Comparison of ENCODE assay signal across 8 mouse cellular contexts in the genomic region with DNA sequence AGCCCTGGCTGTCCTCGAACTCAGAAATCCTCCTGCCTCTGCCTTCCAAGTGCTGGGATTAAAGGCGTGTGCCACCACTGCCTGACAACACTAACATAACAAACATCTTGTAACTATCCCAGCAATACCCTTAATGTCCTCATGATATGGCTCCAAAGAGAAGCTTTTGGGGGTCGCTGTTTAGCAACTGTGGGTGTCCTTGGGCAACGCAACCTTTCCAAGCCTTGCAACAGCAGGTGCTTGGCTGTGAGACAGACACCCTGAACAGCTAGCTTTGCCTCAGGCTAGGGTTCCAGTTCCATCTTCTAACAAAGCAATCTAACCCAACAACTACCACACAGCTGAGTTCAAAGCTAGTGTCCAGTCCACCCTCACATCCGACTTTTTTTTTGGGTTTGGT. TPM values are rescaled to one million over a fixed set of nuclear protein-coding genes. Genes with fewer than 3 reads are reported as not detected.
DNase-seq lines count a peak whose midpoint lies in the region; ATAC-seq and TF ChIP-seq lines count a peak whose summit lies in the region.

No protein-coding gene starts in this region.

- H3K4me3 ChIP-seq in kidney, embryonic 16.5 days (ENCODE audit: low read length): peak overlapping the region; percentile 90
- no peak overlapping the region for H3K4me3 ChIP-seq in kidney, adult 2 months (ENCODE audit: insufficient read depth, low read depth, low read length)
- peak overlapping the region; percentile 60 for H3K4me3 ChIP-seq in embryonic facial prominence, embryonic 11.5 days (ENCODE audit: low read depth, low read length)
- H3K4me3 ChIP-seq in intestine, postnatal 0 days (ENCODE audit: low read depth, low read length): peak overlapping the region; percentile 67
- peak overlapping the region; percentile 52 for H3K4me3 ChIP-seq in neural tube, embryonic 13.5 days

- no peak overlapping the region for H3K27ac ChIP-seq in kidney, embryonic 16.5 days (ENCODE audit: low read length)
- no peak overlapping the region for H3K27ac ChIP-seq in kidney, adult 2 months (ENCODE audit: insufficient read depth, low read depth, low read length)
- no peak overlapping the region for H3K27ac ChIP-seq in embryonic facial prominence, embryonic 11.5 days (replicated peaks; ENCODE audit: low read depth, low read length)
- H3K27ac ChIP-seq in intestine, postnatal 0 days (ENCODE audit: low read depth, low read length): no peak overlapping the region
- H3K27ac ChIP-seq in neural tube, embryonic 13.5 days (replicated peaks): no peak overlapping the region

- TF ChIP-seq CTCF in kidney, adult 2 months (conservative IDR thresholded peaks at IDR 0.05; ENCODE audit: insufficient read depth, insufficient read length, low read depth, low read length): no peak
- TF ChIP-seq CTCF in intestine, postnatal 0 days (IDR thresholded peaks at IDR 0.05; ENCODE audit: low read depth): no peak

- no peak for TF ChIP-seq POLR2A in kidney, adult 2 months (IDR thresholded peaks at IDR 0.05; ENCODE audit: low read depth, low read length)

- WGBS in kidney, embryonic 16.5 days: 68% methylated on average over 5 of the region's 5 CpGs
- 73% methylated on average over 5 of the region's 5 CpGs for WGBS in kidney, adult 2 months
- WGBS in embryonic facial prominence, embryonic 11.5 days: 65% methylated on average over 5 of the region's 5 CpGs
- WGBS in intestine, postnatal 0 days: 52% methylated on average over 5 of the region's 5 CpGs
- 65% methylated on average over 5 of the region's 5 CpGs for WGBS in neural tube, embryonic 13.5 days

- H3K4me2 ChIP-seq in kidney, embryonic 16.5 days (replicated peaks; ENCODE audit: low read depth, low read length): peak overlapping the region; percentile 96
- peak overlapping the region; percentile 72 for H3K4me2 ChIP-seq in embryonic facial prominence, embryonic 11.5 days (ENCODE audit: low read depth, low read length)
- H3K4me2 ChIP-seq in intestine, postnatal 0 days (replicated peaks; ENCODE audit: low read depth): peak overlapping the region; percentile 87
- peak overlapping the region; percentile 95 for H3K4me2 ChIP-seq in neural tube, embryonic 13.5 days

- H3K36me3 ChIP-seq in kidney, embryonic 16.5 days (ENCODE audit: insufficient read depth, low read length): peaks cover 41% of the 10 kb centered on the region
- H3K36me3 ChIP-seq in kidney, adult 2 months (ENCODE audit: control insufficient read depth, insufficient read depth, low read length): no peaks in the 10 kb centered on the region; the same call in 1 of the 2 replicates
- peaks cover 12% of the 10 kb centered on the region for H3K36me3 ChIP-seq in embryonic facial prominence, embryonic 11.5 days (replicated peaks; ENCODE audit: control insufficient read depth, insufficient read depth, low read depth, low read length)
- peaks cover 38% of the 10 kb centered on the region; the same call in 1 of the 2 replicates for H3K36me3 ChIP-seq in intestine, postnatal 0 days (ENCODE audit: control insufficient read depth, insufficient read depth)
- H3K36me3 ChIP-seq in neural tube, embryonic 13.5 days: peaks cover 46% of the 10 kb centered on the region

- H3K9ac ChIP-seq in kidney, embryonic 16.5 days (replicated peaks; ENCODE audit: low read length): peak overlapping the region; percentile 93
- peak overlapping the region; percentile 87 for H3K9ac ChIP-seq in embryonic facial prominence, embryonic 11.5 days (replicated peaks; ENCODE audit: low read length)
- 0 out of 2 replicates have a peak overlapping the region, but pooled peaks have one; percentile 72 for H3K9ac ChIP-seq in intestine, postnatal 0 days (ENCODE audit: low read depth, low read length)
- H3K9ac ChIP-seq in neural tube, embryonic 13.5 days: peak overlapping the region; percentile 85

- DNase-seq in kidney, adult 2 months: no peak
- DNase-seq in embryonic facial prominence, embryonic 11.5 days (ENCODE audit: low spot score): no peak
- no peak for DNase-seq in yolk sac, embryonic 10.5 days (ENCODE audit: low spot score)
- DNase-seq in testis, postnatal 10 days (ENCODE audit: low spot score): no peak
- no peak for DNase-seq in right cerebral cortex, postnatal 14 days

- ATAC-seq in kidney, embryonic 16.5 days (ENCODE audit: low FRiP score, low TSS enrichment): no peak
- no peak for ATAC-seq in embryonic facial prominence, embryonic 11.5 days (replicated peaks; ENCODE audit: insufficient number of reproducible peaks, low FRiP score, low TSS enrichment, low read depth)
- ATAC-seq in intestine, postnatal 0 days: no peak
- ATAC-seq in neural tube, embryonic 13.5 days (ENCODE audit: low read depth): no peak

- peaks cover 34% of the 10 kb centered on the region for H3K4me1 ChIP-seq in kidney, embryonic 16.5 days (ENCODE audit: insufficient read depth, low read length)
- peaks cover 12% of the 10 kb centered on the region for H3K4me1 ChIP-seq in kidney, adult 2 months (ENCODE audit: control insufficient read depth, insufficient read depth, low read length)
- H3K4me1 ChIP-seq in embryonic facial prominence, embryonic 11.5 days (ENCODE audit: control insufficient read depth, insufficient read depth, low read length): no peaks in the 10 kb centered on the region
- H3K4me1 ChIP-seq in intestine, postnatal 0 days (replicated peaks; ENCODE audit: control insufficient read depth, insufficient read depth, low read length): no peaks in the 10 kb centered on the region
- H3K4me1 ChIP-seq in neural tube, embryonic 13.5 days (replicated peaks): peaks cover 42% of the 10 kb centered on the region

- no peaks in the 10 kb centered on the region for H3K9me3 ChIP-seq in kidney, embryonic 16.5 days (ENCODE audit: low read length)
- no peaks in the 10 kb centered on the region for H3K9me3 ChIP-seq in embryonic facial prominence, embryonic 11.5 days (replicated peaks; ENCODE audit: control insufficient read depth, low read length)
- no peaks in the 10 kb centered on the region for H3K9me3 ChIP-seq in intestine, postnatal 0 days (ENCODE audit: control insufficient read depth)
- H3K9me3 ChIP-seq in neural tube, embryonic 13.5 days: no peaks in the 10 kb centered on the region

- H3K27me3 ChIP-seq in kidney, embryonic 16.5 days (ENCODE audit: insufficient read depth, low read length): no peaks in the 10 kb centered on the region
- no peaks in the 10 kb centered on the region for H3K27me3 ChIP-seq in kidney, adult 2 months (replicated peaks; ENCODE audit: control insufficient read depth, insufficient read depth, low read length)
- no peaks in the 10 kb centered on the region for H3K27me3 ChIP-seq in embryonic facial prominence, embryonic 11.5 days (ENCODE audit: control insufficient read depth, insufficient read depth, low read length)
- no peaks in the 10 kb centered on the region for H3K27me3 ChIP-seq in intestine, postnatal 0 days (replicated peaks; ENCODE audit: control insufficient read depth, insufficient read depth, low read length)
- no peaks in the 10 kb centered on the region for H3K27me3 ChIP-seq in neural tube, embryonic 13.5 days

RNA-seq across cellular contexts. Expression of a gene that starts 1.6 kb away (rescaled TPM):
- 114 and 119 TPM in 2 replicates for polyA plus RNA-seq in kidney, embryonic 16.5 days (2015; fragmentation: Nextera tagmentation; extraction: Ambion mirVana)
- 31.6 and 34.4 TPM in 2 replicates for polyA plus RNA-seq in kidney, adult 2 months (2012; rRNA removed)
- polyA plus RNA-seq in embryonic facial prominence, embryonic 11.5 days (2014; fragmentation: Nextera tagmentation; extraction: Ambion mirVana): 140 TPM in 2 replicates
- 68.3 and 73.3 TPM in 2 replicates for polyA plus RNA-seq in intestine, postnatal 0 days (2015; fragmentation: Nextera tagmentation; extraction: Ambion mirVana)
- polyA plus RNA-seq in neural tube, embryonic 13.5 days (2015; fragmentation: Nextera tagmentation; extraction: Ambion mirVana): 137 and 154 TPM in 2 replicates

RNA-seq across cellular contexts. Expression of a gene that starts 1.9 kb away (rescaled TPM):
- polyA plus RNA-seq in kidney, embryonic 16.5 days (2015; fragmentation: Nextera tagmentation; extraction: Ambion mirVana): 768 and 780 TPM in 2 replicates
- polyA plus RNA-seq in kidney, adult 2 months (2012; rRNA removed): 105 and 184 TPM in 2 replicates
- 1,128 and 1,148 TPM in 2 replicates for polyA plus RNA-seq in embryonic facial prominence, embryonic 11.5 days (2014; fragmentation: Nextera tagmentation; extraction: Ambion mirVana)
- polyA plus RNA-seq in intestine, postnatal 0 days (2015; fragmentation: Nextera tagmentation; extraction: Ambion mirVana): 585 and 607 TPM in 2 replicates
- 752 and 755 TPM in 2 replicates for polyA plus RNA-seq in neural tube, embryonic 13.5 days (2015; fragmentation: Nextera tagmentation; extraction: Ambion mirVana)

RNA-seq across cellular contexts. Expression of a gene that starts 6.2 kb away (rescaled TPM):
- polyA plus RNA-seq in kidney, embryonic 16.5 days (2015; fragmentation: Nextera tagmentation; extraction: Ambion mirVana): 1.2 and 1.7 TPM in 2 replicates
- polyA plus RNA-seq in kidney, adult 2 months (2012; rRNA removed): 0.57 and 0.59 TPM in 2 replicates
- polyA plus RNA-seq in embryonic facial prominence, embryonic 11.5 days (2014; fragmentation: Nextera tagmentation; extraction: Ambion mirVana): 0.85 and 1.7 TPM in 2 replicates
- polyA plus RNA-seq in intestine, postnatal 0 days (2015; fragmentation: Nextera tagmentation; extraction: Ambion mirVana): 0.47 and 0.78 TPM in 2 replicates
- polyA plus RNA-seq in neural tube, embryonic 13.5 days (2015; fragmentation: Nextera tagmentation; extraction: Ambion mirVana): 1.9 and 2.1 TPM in 2 replicates
